Mouse (Mus musculus) hematopoietic stem cell, adult 5-6 weeks (primary cell): Measurements from ENCODE around the gene Cadps2. TPM values are rescaled to one million over a fixed set of nuclear protein-coding genes. Genes with fewer than 3 reads are reported as not detected.

Experiments used
- ATAC-seq, 2 experiments: fragments of 125-278 bp in 1 of 2; replicated peaks in 1 of 2; 2 replicates each; pipeline ENCODE4 v1.8.0; 2016 to 2017; ENCODE audit warnings: inconsistent platforms in 2 of 2, mild to moderate bottlenecking in 2 of 2, moderate number of reproducible peaks in 2 of 2, low read depth in 1 of 2, moderate TSS enrichment in 1 of 2; ENCODE audit not compliant: low FRiP score in 2 of 2, poor library complexity in 2 of 2, severe bottlenecking in 2 of 2, insufficient read depth in 1 of 2, low TSS enrichment in 1 of 2
- total RNA-seq: library from RNA; stranded (forward); fragments of 172-1452, 232-1000 nt; gene quantifications from 2 replicates; pipeline ENCODE4 v1.2.3, GENCODE M21; 2017

Gene Cadps2
- total RNA-seq, 1 experiment from 2014 or later = 17.5 TPM

- no peak for ATAC-seq
Observed at GRCm38 (mm10) chr6:23471830-23472229, 367.4 kb downstream of the Cadps2 start.

- ATAC-seq = no peak
Observed at GRCm38 (mm10) chr6:23467885-23468284, 371.3 kb downstream of the Cadps2 start.

GRCm38 (mm10) chr6:23462600-23463280 is 376.5 kb downstream of the Cadps2 start:
- ATAC-seq = peak in 1 of 2 experiments; percentile 66; a peak in 1 of 4 replicates

GRCm38 (mm10) chr6:23457748-23458147 is 381.5 kb downstream of the Cadps2 start:
- ATAC-seq = peak; percentile 69 to 88

GRCm38 (mm10) chr6:23453907-23454306 is 385.3 kb downstream of the Cadps2 start:
- no peak for ATAC-seq

GRCm38 (mm10) chr6:23439897-23440296 is 399.3 kb downstream of the Cadps2 start:
- ATAC-seq = no peak

GRCm38 (mm10) chr6:23410256-23411049 is 428.8 kb downstream of the Cadps2 start:
- no peak for ATAC-seq

- ATAC-seq = no peak
Observed at GRCm38 (mm10) chr6:23394131-23394530, 445.1 kb downstream of the Cadps2 start.

GRCm38 (mm10) chr6:23392711-23393110 is 446.5 kb downstream of the Cadps2 start:
- ATAC-seq = no peak

GRCm38 (mm10) chr6:23386711-23387110 is 452.5 kb downstream of the Cadps2 start:
- ATAC-seq = no peak

GRCm38 (mm10) chr6:23383004-23383347 is 456.2 kb downstream of the Cadps2 start:
- ATAC-seq = no peak

GRCm38 (mm10) chr6:23382283-23383003 is 456.8 kb downstream of the Cadps2 start:
- ATAC-seq = no peak

- no peak for ATAC-seq
Observed at GRCm38 (mm10) chr6:23376327-23376726, 462.9 kb downstream of the Cadps2 start.

GRCm38 (mm10) chr6:23361842-23362451 is 477.3 kb downstream of the Cadps2 start:
- no peak for ATAC-seq

GRCm38 (mm10) chr6:23360596-23360995 is 478.6 kb downstream of the Cadps2 start:
- no peak for ATAC-seq

GRCm38 (mm10) chr6:23356141-23356540 is 483.1 kb downstream of the Cadps2 start:
- ATAC-seq = no peak

GRCm38 (mm10) chr6:23353480-23353879 is 485.7 kb downstream of the Cadps2 start:
- no peak for ATAC-seq
